Mouse (Mus musculus) frontal cortex, adult 2 months (tissue): ENCODE data around the gene Apmap. TPM values are rescaled to one million over a fixed set of nuclear protein-coding genes. Genes with fewer than 3 reads are reported as not detected.

Source experiments
- DNase-seq, 2 experiments: peaks; one replicate each; pipeline ENCODE4 v3.0.0; 2022; ENCODE audit warnings: low spot score in 1 of 2; ENCODE audit errors: extremely low spot score in 1 of 2
- polyA plus RNA-seq: library from polyadenylated mRNA; depleted of rRNA; stranded (reverse); fragments of >200 nt; gene quantifications from 2 replicates; pipeline ENCODE4 v1.2.3, GENCODE M21; 2012; rRNA removed

The Apmap gene
- 61.2 TPM in 2 replicates for polyA plus RNA-seq

DNA sequence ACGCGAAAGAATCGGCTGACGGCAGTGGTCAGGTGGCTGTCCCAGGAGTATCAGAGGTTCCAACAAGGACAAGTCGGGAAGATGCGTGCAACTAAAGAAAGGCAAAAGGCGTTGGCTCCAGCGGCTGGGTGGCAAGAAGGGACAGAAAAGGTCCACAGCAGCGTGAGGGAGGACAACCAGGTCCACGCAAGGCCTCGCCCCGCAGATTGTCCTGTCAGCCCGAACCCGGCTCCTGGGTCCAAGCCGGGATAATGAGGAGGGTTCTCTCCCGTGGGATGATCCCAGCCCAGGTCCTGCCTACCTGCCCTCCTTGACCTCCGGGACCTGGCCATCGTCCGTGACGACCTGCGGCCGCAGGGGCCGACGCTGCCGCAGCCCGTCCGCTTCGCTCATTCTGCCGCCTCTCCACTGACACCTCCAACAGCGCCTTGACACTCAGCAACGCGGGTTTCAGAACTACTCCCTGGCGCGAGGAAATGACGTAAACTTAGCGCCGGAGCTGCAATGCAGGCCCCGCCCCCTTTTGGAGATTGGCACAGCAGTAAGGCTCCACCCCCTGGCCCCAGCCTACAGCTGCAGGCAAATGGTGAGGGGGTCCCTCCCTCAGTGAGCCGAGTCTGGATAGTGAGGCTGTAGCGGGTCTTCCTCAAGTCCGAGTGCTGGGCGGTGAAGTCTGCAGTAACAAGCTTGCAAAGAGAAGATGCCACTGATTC, at the start of gene Apmap:
Gene Apmap (minus strand): TSS at position 481 of the 713 bp plus-strand sequence.
- peak; percentile 96 to 99 for DNase-seq

DNA sequence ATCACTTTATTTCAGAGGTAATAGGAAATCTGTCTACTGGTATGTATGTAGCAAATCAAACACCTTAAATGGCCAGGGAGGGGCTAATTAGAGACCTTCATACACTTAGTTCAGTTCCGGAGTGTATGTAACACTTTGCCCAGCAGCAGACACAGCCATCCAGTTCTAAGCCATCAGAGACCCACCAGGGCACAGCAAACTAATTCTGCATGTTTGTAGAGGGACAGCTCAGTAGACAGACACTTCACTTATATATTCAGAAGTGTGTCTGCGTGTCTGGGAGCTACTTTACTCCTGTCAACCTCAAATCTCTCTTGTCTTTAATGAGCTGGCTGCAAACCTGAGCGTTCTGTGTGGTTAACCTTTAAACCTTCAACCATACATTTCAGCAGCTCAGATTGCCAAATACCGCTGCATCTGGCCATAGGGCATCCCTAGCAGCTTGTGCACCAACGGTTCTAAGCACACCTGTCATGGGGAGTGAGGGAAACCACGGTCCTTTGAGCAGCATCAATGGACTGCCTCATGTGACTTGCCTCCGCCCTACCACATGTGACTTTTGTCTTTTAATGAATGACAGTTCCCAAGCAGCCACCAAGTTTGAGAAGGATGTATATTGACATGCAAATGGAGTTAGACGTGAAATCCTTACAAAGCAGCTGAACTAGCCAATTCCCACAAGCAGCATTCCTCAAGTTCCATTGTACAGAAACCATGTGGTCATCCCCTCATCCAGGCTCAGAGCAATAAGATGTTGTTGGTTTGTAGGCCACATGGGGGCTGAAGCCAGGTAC, 48.8 kb upstream of the Apmap start:
- no peak for DNase-seq

DNA sequence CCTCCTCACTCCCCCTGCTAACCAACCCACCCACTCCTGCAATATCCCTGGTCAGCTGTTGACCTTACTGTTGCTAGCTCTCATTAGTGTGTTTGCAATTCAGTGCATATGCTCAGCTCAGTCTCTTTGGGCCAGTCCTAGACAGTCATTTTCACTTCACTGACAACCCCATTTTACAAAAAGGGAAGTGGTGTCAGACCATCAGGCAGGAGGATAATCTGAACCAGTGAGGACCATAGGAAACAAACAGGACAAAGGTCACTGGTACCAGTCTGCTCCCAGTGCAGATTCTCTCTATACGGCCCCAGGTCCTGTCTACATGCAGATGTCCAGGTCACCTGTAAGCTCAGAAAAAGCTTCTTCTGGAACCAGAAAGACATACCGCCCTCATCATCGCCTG, 47.7 kb upstream of the Apmap start:
- no peak for DNase-seq

DNA sequence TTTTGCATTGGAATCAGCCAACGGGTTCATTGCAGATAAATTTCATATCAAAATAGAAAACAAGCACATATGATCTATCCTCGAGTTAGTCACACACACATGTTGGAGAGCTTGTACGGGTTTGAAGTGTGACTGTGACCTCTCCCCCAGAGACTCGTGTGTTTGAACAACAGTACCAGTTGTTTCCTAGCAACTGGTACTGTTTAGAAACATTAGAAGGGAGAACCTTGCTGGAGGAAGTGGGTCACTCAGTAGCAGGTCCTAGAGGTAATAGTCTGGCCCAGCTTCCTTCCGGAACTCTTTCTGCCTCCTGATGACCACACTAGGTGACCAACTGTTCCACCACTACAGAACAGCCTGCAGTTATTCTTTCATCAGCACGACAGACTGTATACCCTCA, 46.9 kb upstream of the Apmap start:
- no peak for DNase-seq

DNA sequence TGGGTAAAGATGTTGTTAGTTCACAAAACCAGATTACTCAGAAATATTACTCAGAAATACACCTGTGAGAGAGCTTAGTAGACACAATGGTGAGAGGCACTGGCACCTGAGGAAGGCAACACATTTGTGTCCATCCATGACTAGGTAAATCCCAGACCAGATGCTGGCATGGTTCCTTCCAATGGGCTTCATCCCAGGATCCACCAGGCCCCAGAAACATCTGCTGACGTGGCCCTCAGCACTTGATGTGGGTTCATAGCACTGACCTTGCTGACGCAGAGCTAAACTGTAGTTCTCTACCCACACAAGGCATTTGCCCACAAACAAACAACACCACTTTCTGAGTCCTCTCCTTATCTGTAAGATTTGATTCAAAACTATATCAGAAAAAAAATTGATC, 46.4 kb upstream of the Apmap start:
- no peak for DNase-seq

DNA sequence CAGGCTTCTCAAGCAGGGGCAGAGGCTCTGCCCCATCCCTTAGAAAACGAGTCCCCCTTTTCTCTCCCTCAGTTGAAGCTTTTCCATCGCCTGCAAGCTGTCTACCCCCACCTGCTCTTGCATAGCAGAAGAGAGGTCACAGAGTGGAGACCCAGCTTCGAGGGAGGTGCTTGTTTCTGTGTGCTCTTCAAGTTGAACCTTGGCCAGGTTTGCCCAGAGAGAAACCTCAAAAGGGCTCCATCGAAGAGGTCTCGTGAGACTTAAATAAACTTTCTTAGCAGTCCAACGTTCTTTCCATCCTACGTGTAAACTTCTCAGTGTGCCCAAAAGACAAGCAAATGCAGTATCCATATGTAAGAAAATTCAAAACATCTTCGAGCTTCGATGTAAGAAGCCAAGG, 43.0 kb upstream of the Apmap start:
- no peak for DNase-seq

DNA sequence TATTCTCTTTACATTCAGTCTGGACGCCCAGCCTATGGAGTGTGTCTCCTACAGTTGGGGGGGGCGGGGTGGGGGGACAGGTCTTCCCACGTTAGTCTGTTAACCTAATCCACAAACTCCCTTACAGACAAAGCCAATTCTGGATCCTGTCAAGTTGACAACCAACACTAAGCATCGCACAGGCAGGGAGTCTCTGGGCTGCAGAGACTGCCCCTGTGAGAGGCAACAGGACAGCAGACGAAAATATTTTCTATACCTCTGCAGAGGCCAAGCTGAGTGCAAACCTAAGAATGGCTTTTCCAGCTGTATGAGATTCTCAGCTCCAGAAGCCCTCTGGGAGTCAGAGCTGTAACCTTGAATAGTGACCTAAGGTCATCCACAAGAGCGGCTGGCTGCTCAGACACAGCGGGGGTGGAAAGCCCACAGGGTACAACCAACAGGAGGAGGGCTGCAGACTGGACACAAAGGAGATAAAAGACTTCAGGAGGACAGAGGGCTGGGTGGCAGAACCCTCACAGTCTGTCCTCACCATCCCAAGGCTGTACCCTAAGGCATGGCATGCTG, 42.2 kb upstream of the Apmap start:
- DNase-seq: no peak

DNA sequence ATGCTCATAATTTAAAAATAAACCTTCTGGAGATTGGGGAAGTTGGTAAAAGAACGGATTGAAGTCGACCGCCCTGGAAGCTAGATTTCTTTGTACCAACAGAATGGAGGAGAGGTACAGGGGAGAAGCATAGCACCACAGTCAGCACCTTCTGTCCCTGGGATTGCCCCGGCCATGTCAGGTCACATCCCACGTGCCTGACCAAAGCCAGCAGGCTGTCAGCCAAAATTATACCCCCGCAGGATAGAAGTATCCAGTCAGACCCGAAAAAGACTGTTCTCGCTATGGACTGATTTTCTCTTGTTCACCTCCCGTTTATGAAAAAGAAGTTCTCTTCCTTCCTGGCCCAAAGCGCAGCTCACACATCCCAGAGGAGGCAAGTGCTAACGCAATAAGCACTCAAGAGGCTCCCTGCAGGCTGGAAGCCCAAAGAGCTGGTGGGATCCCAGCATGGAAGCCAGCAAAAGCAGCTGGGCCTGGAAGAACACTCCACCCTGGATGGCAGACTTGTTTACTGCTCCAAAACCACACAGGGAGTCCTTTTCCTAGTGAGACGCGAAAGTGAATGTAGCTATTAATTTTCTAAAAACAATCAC, 40.0 kb upstream of the Apmap start:
- DNase-seq: no peak

DNA sequence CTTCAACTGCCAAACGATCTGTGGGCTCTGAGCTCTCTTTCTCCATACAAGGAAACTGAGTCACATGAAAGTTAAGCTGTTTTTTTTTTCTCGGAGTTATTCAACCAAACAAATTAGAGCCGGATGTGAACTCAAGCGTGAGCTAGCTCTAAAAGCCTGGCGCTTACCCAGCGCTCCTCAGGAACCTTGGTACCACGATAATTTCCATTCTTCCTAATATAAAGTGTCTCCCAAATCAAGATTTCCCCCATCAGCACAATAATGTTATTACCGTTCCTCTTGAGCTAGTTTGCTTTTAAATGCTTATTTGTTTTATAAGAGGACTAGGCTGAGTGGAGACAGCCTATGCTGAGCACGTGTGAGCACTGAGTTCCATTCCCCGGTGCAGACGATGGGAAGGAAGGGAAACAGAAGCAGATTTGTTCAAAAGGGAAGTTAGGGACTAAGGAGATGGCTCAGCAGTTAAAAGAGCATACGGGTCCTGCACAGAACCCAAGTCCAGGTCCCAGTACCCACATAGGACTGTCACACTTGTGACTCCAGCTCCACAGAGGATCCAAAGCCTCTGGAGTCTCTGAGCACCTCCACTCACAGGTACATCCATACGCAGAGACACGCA, 39.4 kb upstream of the Apmap start:
- DNase-seq: no peak

DNA sequence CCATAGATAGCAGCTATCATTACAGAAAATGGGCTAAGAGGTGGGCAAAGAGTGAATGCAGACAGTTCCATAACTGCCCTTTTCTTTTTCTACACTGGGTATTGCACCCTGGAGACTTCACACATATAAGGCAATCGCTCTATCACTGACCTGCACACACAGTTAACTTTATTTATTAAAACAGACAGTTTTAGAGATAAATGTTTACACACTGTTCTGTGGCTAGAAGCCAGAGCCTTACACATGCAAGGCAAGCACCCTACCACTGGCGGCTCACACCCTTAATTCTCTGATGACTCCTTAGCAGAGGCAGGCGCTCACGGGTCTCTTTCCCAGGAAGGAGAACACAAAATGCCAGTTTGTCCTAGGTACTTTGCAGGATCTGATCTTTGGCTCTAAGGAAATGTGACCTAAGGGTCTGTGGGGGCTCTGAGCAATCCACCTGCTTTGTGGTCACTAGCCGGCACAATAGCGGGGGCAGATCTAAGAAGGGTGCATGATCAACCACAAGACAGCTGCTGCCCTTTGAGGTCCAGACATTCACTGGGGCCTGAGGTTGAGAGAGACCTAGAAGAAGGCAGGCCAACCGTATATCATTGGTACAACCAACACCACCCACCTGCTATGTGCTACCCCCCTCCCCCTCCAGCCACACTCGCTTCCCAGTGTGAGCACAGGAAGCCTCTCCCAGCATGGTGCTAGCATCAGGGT, 38.2 kb upstream of the Apmap start:
- DNase-seq: no peak

DNA sequence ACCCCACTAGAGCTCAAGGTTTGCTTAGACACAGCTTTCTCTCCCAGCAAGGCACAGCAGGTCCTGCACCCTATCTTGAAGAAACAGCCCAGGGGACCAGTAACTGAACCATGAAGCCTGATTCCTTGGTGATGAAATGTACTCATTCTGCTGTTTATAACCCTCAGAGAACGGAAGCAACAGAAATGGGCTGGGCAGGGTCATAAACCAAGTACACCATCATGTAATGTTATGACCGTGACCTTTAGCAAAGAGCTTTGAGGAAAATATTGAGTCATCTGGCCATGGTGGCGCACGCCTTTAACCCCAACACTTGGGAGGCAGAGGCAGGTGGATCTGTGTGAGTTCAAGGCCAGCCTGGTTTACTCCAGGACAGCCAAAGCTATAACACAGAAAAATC, 36.9 kb upstream of the Apmap start:
- DNase-seq: no peak

DNA sequence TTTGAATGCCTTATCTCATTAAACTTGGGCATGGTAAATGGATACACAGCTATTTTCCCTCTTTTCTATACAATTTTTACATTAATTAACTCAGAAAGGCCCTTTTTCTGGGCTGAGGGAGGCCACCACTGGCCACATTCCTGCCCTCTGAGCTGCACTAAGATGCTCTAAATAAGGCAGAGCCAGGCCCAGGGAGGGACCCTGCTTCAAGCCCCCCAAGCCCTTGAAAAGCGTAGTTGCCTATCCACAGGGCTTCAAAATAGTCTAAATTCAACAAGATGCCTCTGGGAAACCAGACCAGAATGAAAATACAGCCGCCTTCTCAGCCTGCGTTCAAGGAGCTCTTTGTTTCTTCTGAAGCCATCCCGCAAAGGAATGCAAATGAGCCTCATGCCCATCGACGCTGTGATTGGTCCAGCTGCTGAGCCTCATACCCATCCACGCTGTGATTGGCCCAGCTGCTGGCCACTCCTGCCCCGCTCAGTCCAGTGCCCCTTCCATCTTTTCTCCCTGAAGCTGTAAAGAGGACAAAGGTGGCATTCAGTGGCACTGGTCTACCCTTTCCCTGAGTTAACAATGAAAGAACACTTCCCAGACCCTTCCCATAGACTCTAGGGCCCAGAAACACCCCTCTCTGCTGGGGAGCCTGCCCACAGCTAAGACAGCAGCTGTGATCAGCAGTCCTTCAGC, 35.5 kb upstream of the Apmap start:
- DNase-seq: peak; percentile 62 to 69

DNA sequence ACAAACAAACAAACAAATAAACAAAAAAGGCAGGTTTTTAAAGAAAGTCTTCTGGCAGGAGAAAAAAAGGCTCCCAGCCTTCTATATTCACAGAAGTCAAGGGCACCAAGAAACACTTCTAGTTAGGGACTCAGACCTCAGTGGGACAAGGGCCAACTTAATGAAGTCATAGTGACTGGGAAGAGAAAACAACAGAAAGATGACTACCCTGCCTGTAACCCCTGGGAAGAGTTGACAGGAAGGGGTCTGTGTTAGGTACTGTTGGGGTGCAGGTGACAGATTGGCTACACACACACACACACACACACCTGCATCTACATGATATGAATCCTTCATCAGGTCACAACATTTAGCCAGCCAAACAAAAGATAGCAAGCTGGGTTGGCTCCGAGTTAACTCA, 34.8 kb upstream of the Apmap start:
- no peak for DNase-seq

DNA sequence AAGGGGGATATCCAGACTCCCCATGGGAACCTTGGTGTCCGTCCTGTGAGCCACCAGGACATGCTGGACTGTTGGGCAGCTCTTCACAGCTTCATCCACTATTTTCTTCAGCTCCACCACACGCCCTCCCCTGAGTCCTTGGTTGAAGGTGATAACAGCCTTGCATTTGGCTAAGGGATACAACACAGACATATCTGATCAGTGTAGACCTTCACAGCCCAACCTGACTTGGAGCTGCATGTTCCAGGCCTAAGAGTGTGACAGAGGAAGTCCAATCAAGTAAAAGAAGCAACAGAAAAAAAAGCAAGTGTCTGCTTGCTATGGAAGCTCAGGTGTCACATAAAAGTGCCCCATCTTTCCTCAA, 30.0 kb upstream of the Apmap start:
- DNase-seq: no peak

DNA sequence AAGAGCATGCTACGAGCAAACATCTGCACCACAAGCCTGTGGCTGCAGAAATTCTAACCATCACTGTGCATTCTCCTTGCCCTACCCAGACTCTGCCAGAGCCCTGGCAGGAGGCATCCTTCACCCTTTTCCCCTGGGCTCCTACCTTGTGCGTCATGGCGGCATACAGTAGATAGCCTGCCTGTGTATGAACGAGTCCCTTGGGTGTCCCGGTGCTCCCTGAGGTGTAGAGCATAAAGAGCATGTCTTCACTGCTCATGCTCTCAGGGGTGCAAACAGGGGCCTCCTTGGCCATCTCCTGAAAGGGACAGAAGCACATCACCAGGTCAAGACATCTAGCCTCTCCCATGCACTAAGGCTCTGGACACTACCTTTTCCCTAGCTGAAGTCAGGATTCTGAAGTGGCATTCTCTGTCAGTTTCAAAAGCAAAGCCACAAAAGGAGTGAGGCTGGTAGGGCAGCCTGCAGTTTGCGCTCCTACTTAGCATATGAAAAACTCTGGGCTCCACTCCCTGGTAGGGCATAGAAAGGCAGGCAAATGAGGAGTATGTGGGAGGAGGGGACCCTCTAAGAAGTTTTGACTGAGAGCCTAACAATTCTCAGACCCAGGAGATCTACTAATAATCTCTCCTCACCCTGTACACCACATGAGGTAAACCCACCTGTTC, 29.5 kb upstream of the Apmap start:
- DNase-seq: no peak

DNA sequence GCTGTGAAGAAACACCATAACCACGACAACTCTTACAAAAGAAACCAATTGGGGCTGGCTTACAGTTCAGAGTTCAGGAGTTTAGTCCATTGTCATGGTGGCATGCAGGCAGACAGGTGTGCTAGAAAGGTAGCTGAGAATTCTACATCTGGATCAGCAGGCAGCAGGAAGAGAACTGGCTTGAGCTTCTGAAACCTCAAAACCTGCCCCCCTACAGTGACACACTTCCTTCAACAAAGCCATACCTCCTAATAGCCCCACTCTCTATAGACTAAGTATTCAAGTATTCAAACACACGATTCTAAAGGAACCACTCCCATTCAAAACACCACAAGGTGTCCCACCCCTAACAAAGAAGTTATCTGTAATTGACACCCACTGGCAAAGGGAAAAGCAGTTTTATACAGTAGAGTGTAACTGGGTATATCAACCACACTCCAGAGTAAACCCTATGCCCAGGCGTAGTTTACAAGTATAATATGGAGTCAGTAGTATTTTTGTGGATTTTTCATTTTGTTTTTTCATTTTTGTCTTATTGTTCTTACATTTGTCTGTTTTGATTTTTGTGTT, 27.6 kb upstream of the Apmap start:
- no peak for DNase-seq

DNA sequence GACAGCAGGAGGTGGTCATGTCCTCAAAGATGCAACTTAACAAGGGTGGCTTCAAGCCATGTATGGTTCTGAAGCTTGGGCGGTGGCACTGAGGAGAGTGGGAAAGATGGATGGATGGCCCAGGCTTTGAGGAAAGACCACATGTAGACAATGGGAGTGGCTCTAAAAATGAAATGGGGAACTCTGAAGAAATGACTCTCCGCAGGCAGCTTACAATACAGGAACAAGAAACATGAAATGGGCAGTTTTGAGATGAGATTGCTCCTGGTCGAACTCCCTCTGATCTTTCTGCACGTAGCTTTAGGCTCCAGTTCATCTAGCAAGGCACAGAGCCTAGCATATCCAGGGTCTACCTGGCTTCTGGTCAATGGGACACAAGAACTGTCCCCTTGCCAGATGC, 20.9 kb upstream of the Apmap start:
- DNase-seq: no peak

DNA sequence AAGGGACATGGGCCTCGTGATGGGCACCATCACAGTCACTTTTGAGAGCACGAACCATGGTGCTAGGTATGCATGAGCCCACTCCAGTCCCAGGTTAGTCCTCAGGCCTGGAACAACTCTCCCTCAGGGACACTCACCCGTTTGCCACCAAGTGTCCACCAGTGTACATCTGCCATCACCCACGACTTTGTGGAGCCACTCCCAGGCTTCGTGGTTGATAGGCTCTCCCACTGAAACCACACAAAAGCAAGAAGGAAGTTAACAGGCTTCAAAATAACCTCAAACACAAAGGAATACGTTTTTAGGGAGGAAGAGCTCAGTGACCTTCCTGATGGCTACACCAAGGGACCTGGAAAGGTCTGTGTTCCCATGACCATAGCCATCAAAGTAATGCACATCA, 18.8 kb upstream of the Apmap start:
- DNase-seq: no peak

DNA sequence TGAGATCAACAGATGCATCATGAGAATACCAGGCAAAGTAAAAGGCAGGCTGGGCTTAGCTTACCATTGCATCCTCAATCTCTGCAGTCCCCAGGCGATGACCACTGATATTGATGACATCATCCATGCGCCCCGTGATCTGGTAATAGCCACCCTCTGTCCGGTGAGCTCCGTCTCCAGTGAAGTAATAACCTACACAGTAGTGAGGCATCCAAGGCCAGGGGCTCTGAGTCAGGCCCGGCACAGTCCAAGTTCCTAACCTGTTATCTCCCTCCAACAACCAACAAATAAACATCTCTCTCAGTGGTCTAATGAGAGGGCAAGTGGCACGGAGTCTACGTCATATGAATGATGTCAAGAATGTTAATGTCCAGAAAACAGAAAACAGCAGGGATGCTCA, 16.6 kb upstream of the Apmap start:
- no peak for DNase-seq
